Mouse (Mus musculus): Measurements from ENCODE around the gene Gm9732. TPM values are rescaled to one million over a fixed set of nuclear protein-coding genes. Genes with fewer than 3 reads are reported as not detected.
"Not testable (repeated sequence)": the region's sequence is repeated elsewhere in the genome, so short reads cannot be mapped to it uniquely, and the experiment has no call there.

Gm9732 gene
- not detected for total RNA-seq (2022)

GRCm38 (mm10) chr14:43274986-43275511, at the start of gene Gm9732:
Gene Gm9732, plus strand, starts transcription at chr14:43275036.
- DNase-seq (ENCODE audit: low spot score in 2 of 2), result peak in 1 of 2 experiments; percentile 39

DNA sequence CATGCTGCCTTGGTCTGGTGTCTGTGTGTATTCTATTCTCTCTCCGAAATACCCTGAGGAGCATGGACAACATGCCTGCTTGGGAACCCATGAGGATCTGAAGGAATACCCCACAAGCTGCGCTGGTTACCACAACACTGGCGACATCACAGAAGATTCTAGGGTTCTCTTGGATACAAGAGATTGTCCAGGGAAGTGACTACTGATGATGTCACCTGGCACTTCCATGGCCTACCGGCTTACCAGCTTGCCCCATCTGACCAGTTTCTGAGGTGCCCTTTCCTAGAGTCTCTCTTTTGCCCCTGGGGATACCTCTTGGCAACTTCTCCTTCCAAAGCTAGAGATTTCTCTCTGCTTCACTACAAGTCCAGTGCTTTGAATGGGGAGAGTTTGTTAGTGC, 39.6 kb upstream of the Gm9732 start, which contains the start of gene Gm8122:
TSS of gene Gm8122 (minus strand) at position 101 of the 400 bp plus-strand sequence.
- DNase-seq (ENCODE audit: low spot score in 2 of 2), result not testable (repeated sequence)

DNA sequence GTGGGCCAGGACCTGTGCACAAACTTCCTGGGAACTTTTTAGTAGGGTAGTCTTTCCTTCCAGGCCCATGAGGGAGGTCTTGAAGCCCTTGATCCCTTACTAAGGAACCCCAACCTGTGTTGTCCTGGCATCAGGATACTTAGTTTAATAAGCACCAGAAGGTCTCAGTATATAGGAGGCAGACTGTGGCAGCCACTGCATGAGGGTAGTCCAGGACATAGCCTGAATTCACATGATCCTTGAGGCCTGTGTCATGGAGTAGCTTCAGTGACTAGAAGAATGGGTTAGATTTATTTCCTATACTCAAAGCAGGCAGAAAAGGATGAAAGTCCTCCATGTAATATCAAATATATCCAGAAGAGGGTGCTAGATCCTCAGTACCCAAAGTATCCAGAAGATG, 37.1 kb upstream of the Gm9732 start:
- not testable (repeated sequence) for DNase-seq (ENCODE audit: low spot score in 2 of 2)

- not testable (repeated sequence) for DNase-seq (ENCODE audit: low spot score in 2 of 2)
These were observed 25.1 kb upstream of the Gm9732 start for GRCm38 (mm10) chr14:43249611-43250170.

DNA sequence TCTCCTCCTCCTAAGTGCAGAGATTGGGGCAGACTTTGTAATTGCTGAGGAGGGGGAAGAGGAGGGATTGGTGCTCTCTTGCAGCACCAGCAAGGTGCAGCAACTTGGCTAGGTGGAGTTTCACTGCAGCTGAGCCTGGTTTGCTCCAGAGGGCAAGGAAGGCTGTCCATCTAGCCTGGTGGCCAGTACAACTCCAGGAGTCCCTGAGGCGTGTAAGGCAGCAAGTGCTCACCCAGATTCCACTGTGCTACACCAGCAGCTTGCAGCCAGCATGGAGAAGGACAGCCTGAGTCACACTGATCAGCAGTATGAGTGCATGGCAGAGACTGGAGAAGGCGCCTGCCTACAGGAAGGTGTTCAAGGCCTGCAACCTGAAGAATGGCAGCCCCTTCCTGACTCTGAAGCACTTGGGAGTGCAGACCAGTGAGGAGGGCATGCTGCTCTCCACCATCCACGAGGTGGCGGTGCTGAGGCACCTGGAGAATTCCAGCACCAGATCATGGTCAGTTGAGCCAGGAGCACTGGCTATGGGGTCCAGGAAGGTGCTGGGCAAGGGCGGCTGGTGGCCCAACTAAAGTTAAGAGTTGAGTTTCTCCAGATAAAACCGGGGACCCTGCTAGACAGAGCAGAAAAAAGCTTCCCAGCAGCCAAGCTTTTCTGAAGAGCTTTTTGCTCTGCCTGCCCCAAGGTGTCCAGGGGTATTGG, 24.1 kb upstream of the Gm9732 start:
- not testable (repeated sequence) for DNase-seq (ENCODE audit: low spot score in 2 of 2)

- DNase-seq (ENCODE audit: low spot score in 2 of 2), result not testable (repeated sequence)
These were observed 18.3 kb upstream of the Gm9732 start for GRCm38 (mm10) chr14:43256511-43256910.

- DNase-seq (ENCODE audit: low spot score in 2 of 2), result not testable (repeated sequence)
These were observed 16.5 kb upstream of the Gm9732 start, which contains the start of gene Gm8126 for GRCm38 (mm10) chr14:43258349-43258748. Gene Gm8126, plus strand, starts transcription at chr14:43258649.

GRCm38 (mm10) chr14:43263421-43263820, 11.4 kb upstream of the Gm9732 start:
- DNase-seq (ENCODE audit: low spot score in 2 of 2), result not testable (repeated sequence)

DNA sequence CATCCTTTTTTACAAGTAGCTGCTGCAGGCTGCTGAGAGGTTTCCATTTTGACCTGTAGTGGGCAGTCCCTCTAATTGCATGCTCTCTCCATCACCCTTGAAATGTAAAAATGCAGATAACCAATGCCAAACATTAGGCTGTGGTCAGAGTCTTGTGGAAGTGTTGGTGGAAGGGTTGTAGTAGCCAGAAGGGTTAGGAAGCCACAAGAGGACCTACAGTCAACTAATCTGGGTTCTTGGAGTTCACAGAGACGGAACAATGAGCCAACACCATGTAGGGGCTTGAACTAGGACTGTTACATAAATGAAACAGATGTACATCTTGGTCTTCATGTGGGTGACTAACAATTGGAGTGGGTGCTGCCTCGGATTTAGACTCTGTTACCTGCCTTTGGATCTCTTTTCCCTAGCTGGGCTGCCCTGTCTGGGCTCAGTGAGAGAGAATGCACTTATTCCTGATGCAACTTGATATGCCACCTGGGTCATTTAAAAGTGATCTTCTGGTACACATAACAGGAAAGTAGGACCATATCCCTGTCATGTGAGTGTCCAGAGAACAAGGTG, 6.2 kb upstream of the Gm9732 start:
- not testable (repeated sequence) for DNase-seq (ENCODE audit: low spot score in 2 of 2)

GRCm38 (mm10) chr14:43269211-43269610, 5.6 kb upstream of the Gm9732 start:
- DNase-seq (ENCODE audit: low spot score in 2 of 2), result not testable (repeated sequence)

GRCm38 (mm10) chr14:43273161-43273560, 1.7 kb upstream of the Gm9732 start:
- DNase-seq (ENCODE audit: low spot score in 2 of 2), result not testable (repeated sequence)

DNA sequence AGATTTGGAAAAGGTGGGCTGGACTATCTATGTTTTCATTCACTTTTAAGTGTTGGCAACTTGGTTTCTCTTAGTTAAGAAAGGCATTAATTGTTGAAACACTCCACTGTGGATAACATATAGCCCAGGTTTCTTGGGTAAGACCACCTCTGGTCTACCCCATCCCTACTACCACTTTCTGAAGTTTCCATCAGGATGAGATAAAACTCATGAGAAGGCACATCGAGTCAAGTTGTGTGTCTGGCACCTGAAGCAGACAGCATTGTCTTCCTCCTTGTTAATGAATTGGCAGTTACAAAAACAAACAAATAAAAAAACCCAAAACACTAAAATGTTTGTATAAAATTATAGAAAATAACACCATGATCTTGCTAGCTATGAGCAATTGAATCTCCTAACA, 916 bp downstream of the Gm9732 start:
- DNase-seq (ENCODE audit: low spot score in 2 of 2), result not testable (repeated sequence)

DNA sequence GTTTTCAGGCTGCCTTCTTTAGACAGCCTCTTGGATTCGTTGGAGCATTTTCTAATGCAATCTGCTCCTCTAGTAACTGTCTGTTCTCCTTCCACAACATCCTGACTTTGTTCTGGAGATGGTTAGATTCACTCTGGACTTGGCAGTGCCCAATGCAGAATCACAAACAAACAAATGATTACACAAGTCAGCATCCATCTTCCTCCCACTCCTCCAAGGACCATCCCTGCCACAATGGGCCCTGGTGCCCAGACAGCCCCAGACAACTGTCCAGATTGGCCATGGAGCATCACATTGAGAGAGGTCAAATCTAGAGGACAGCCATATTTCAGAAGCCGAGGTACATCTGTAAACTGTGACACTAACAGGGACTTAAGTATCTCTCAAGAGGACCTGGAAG, 2.6 kb downstream of the Gm9732 start:
- peak in 1 of 2 experiments; percentile 9 for DNase-seq (ENCODE audit: low spot score in 2 of 2)

GRCm38 (mm10) chr14:43278146-43278545, 3.3 kb downstream of the Gm9732 start:
- peak in 1 of 2 experiments; percentile 24 for DNase-seq (ENCODE audit: low spot score in 2 of 2)

- DNase-seq (ENCODE audit: low spot score in 2 of 2), result peak in 1 of 2 experiments; percentile 18
These were observed 3.8 kb downstream of the Gm9732 start for GRCm38 (mm10) chr14:43278681-43279080.

GRCm38 (mm10) chr14:43293503-43293902, 18.7 kb downstream of the Gm9732 start, which contains the start of gene Gm8127:
Gene Gm8127, minus strand, starts transcription at chr14:43293832.
- not testable (repeated sequence) for DNase-seq (ENCODE audit: low spot score in 2 of 2)

DNA sequence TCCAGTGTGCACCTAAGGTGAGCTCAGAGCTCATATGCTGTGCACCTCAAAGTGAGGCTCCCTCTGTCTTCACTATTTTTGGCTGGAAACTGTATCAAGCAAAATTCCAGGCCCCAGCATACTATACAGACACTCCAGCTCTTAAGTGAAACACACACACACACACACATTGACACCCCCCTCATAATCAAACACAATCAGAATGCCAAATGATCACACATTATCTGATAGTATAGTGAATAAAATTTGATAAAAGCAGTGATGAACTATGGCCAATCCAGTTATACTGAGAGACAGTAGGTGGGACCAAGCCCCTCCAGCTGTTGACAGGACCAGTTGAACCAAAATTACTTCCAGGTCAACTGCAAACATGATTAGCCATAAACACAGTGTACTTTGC, 44.7 kb downstream of the Gm9732 start:
- not testable (repeated sequence) for DNase-seq (ENCODE audit: low spot score in 2 of 2)

- DNase-seq (ENCODE audit: low spot score in 2 of 2), result not testable (repeated sequence)
These were observed 53.8 kb downstream of the Gm9732 start for GRCm38 (mm10) chr14:43328603-43329002.

DNA sequence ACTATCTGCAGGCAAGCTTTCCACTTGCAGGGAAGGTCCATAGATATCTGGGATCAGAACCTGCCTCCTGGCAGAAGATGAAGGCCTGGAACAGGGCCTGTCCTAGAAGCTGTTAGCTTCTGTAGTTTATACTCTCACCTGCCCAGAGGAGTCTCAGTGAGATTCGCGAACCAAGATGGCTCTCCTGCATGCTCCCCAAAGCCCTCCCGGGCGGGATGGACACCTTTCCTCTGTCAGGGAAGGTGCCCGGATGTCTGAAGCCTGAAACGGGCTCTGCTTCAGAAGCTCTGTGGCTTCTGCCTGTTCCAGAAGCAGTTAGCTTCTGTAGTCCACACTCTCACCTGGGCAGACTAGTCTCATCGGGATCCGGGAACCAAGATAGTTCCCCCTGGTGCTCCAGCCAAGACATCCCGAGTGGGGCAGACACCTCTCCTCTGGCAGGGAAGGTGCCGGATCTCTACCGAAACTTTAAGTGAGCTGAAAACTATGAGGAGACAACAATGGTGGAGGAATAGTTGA, 56.6 kb downstream of the Gm9732 start:
- not testable (repeated sequence) for DNase-seq (ENCODE audit: low spot score in 2 of 2)

DNA sequence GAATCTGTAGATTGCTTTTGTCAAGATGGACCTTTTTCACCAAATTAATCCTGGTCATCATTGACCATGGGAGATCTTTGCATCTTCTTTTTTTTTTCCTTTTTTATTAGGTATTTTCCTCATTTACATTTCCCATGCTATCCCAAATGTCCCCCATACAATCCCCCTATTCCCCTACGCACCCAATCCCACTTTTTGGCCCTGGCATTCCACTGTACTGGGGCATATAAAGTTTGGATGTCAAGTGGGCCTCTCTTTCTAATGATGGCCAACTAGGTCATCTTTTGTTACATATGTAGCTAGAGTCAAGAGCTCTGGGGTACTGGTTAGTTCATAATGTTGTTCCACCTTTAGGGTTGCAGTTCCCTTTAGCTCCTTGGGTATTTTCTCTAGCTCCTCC, 62.8 kb downstream of the Gm9732 start:
- not testable (repeated sequence) for DNase-seq (ENCODE audit: low spot score in 2 of 2)

DNA sequence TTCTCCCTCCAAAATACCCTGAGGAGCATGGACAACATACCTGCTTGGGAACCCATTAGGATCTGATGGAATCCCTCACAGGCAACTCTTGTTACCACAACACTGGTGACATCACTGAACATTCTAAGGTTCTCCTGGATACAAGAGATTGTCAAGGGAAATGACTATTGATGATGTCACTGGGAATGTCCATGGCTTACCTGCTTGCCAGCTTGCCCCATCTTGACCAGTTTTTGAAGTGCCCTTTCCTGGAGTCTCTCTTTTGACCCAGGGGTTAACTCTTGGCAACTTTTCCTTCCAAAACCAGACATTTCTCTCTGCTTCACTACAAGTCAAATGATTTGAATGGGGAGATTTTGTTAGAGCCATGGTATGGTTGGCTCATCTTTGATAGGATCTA, 72.9 kb downstream of the Gm9732 start, which contains the start of gene 1700001F09Rik:
TSS of gene 1700001F09Rik (minus strand) at position 101 of the 400 bp plus-strand sequence.
- DNase-seq (ENCODE audit: low spot score in 2 of 2), result not testable (repeated sequence)

- not testable (repeated sequence) for DNase-seq (ENCODE audit: low spot score in 2 of 2)
These were observed 78.1 kb downstream of the Gm9732 start for GRCm38 (mm10) chr14:43352944-43353343.

Measured in gastrocnemius, adult 8-10 months (tissue).